Mouse (Mus musculus) testis, adult 2 months (tissue): ENCODE measurements around the gene Fads1.

ENCODE experiments used
- CTCF ChIP-seq: fragments of 200-500 bp; IDR thresholded peaks from 2 replicates; pipeline ENCODE4 v1.5.1; 2012; ENCODE audit warnings: low read depth, mild to moderate bottlenecking, inconsistent platforms, low read length, moderate library complexity; ENCODE audit not compliant: control insufficient read depth, insufficient read depth, insufficient replicate concordance
- POLR2A ChIP-seq: fragments of 200-500 bp; IDR thresholded peaks from 2 replicates; pipeline ENCODE4 v1.6.1; 2012; ENCODE audit warnings: low read depth, mild to moderate bottlenecking, inconsistent platforms, low read length, moderate library complexity; ENCODE audit not compliant: control insufficient read depth

DNA sequence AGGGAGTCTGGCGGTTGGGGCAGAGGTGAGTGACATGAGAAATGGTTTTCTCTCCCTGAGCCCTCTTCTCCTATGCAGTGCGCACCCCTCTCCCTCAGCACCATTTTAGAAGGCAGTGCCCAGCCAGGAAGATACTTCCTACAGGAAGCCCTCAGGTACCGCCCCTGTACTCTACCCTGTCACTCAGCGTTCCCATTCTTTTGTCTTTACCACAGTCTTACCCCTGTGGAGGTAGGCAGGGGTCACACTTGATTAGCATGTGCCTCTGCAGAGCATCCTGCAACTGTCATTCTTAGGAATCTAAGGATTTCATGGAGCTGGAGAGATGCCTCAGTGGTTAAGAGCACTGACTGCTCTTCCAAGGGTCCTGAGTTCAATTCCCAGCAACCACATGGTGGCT, 40.9 kb downstream of the Fads1 start:
- no peak for TF ChIP-seq POLR2A
- no peak for TF ChIP-seq CTCF
